Mouse (Mus musculus): Measurements from ENCODE around the gene Fcho2. TPM values are rescaled to one million over a fixed set of nuclear protein-coding genes. Genes with fewer than 3 reads are reported as not detected.
A peak's percentile ranks its signal among the peaks of the same experiment; 100 is the strongest.
"Not testable (repeated sequence)": the region's sequence is repeated elsewhere in the genome, so short reads cannot be mapped to it uniquely, and the experiment has no call there.

Fcho2 gene
- polyA plus RNA-seq, 2 experiments = 14.3 to 17.7 TPM

DNA sequence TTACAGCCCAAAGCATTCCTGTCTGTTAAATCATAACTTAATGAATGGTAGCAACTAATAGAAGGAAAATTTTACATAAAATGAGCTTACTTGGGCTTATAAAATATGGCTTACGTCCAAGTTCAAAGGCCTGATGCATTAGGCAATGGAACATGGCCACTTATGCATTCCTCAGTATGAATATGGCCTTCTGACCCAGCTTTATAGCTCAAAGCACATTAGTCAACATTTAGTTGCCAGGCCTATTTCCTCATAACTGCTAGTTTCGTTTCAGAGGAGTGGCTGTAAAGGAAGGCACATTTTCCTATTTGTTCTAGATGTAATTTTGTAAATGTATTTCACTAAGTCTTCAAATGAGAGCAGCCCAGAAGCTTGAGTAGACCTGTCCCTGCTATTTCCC lies 3.8 kb upstream of the Fcho2 start:
- H3K27ac ChIP-seq = no peak overlapping the region
- no peak overlapping the region for H3K9ac ChIP-seq (replicated peaks)
- no peak for ATAC-seq (ENCODE audit: insufficient read depth)

DNA sequence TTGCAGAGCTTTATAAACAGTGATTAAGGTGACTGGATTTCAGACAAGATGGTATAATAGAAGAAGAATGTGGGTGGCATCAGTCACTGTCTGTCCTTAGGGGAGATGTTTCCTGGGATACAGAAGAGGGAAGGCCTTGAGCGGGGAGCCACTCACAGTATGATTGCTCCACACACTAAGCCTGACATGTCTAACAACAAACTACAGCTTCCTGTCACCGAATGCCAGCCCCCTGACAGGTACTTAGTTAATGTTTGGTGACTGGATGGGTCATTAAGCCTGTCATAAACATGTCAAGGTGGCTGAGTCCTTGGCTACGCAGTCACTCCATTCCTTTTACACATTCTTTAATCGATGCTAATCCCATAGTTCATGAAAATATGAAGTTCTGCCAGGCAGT lies 3.0 kb upstream of the Fcho2 start:
- no peak overlapping the region for H3K9ac ChIP-seq (replicated peaks)
- peaks cover 3 to 5% of the 10 kb centered on the region in 2 experiments for H3K4me1 ChIP-seq (replicated peaks; ENCODE audit: control insufficient read depth in 2 of 2, insufficient read depth in 2 of 2, low read length in 1 of 2)
- DNase-seq (ENCODE audit: low read depth in 3 of 3, low spot score in 3 of 3) (no peak), ATAC-seq (ENCODE audit: insufficient read depth) (no peak)
- H3K4me2 ChIP-seq (ENCODE audit: low read depth) = no peak overlapping the region
- TF ChIP-seq EP300 (IDR thresholded peaks at IDR 0.05; ENCODE audit: low read depth) (no peak), CTCF (IDR thresholded peaks at IDR 0.05; ENCODE audit: low read depth) (no peak)
- H3K27ac ChIP-seq = no peak overlapping the region
- WGBS (ENCODE audit: insufficient replicate concordance) = 74% methylated on average over 4 of the region's 4 CpGs
- no peaks in the 10 kb centered on the region for H3K9me3 ChIP-seq (ENCODE audit: control insufficient read depth, low read length)
- no peak overlapping the region for H3K4me3 ChIP-seq (ENCODE audit: insufficient read depth in 1 of 2, low read depth in 2 of 2, low read length in 2 of 2)
- no peaks in the 10 kb centered on the region for H3K27me3 ChIP-seq (ENCODE audit: control insufficient read depth, insufficient read depth, low read length)
- H3K36me3 ChIP-seq (replicated peaks; ENCODE audit: control insufficient read depth, insufficient read depth, low read depth) = no peaks in the 10 kb centered on the region

More for the DNA sequence above, 3.8 kb upstream of the Fcho2 start:
- Histone ChIP-seq H3K4me3 (ENCODE audit: insufficient read depth in 1 of 2, low read depth in 2 of 2, low read length in 2 of 2) (no peak overlapping the region), H3K4me2 (ENCODE audit: low read depth) (no peak overlapping the region), H3K27me3 (ENCODE audit: control insufficient read depth, insufficient read depth, low read length) (no peaks in the 10 kb centered on the region), H3K36me3 (replicated peaks; ENCODE audit: control insufficient read depth, insufficient read depth, low read depth) (no peaks in the 10 kb centered on the region), H3K4me1 (replicated peaks; ENCODE audit: control insufficient read depth in 2 of 2, insufficient read depth in 2 of 2, low read length in 1 of 2) (peaks cover 2 to 3% of the 10 kb centered on the region in 2 experiments; a peak in 1 of 4 replicates), H3K9me3 (ENCODE audit: control insufficient read depth, low read length) (no peaks in the 10 kb centered on the region)
- TF ChIP-seq CTCF (IDR thresholded peaks at IDR 0.05; ENCODE audit: low read depth) (no peak), EP300 (IDR thresholded peaks at IDR 0.05; ENCODE audit: low read depth) (no peak)
- WGBS (ENCODE audit: insufficient replicate concordance) = 58% methylated on average over 2 of the region's 2 CpGs
- DNase-seq (ENCODE audit: low read depth in 3 of 3, low spot score in 3 of 3) = no peak

DNA sequence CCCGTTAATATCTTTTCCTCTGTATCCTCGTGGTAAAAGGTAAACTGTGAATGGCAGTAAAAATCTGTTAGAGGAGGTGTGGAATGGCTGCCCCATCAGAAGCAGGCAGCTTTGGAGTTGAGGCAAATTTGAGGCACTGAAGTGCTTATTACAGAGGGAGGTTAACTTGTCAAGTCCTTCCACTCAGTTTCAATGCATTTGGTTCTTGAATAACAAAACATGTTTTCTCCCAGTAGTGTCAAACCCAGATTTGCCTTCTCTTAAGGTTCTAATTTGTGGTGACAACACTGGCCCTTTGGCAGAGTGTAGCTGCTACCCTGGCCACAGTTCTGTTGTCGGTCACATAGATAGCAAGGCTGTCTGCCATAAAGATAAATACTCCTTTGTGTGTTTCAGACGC lies 2.5 kb upstream of the Fcho2 start:
- H3K4me1 ChIP-seq (replicated peaks; ENCODE audit: control insufficient read depth in 2 of 2, insufficient read depth in 2 of 2, low read length in 1 of 2) = peaks cover 3 to 8% of the 10 kb centered on the region in 2 experiments
- no peak for ATAC-seq (ENCODE audit: insufficient read depth)
- no peaks in the 10 kb centered on the region for H3K36me3 ChIP-seq (replicated peaks; ENCODE audit: control insufficient read depth, insufficient read depth, low read depth)
- no peak overlapping the region for H3K9ac ChIP-seq (replicated peaks)
- H3K27ac ChIP-seq = no peak overlapping the region
- TF ChIP-seq CTCF (IDR thresholded peaks at IDR 0.05; ENCODE audit: low read depth) (no peak), EP300 (IDR thresholded peaks at IDR 0.05; ENCODE audit: low read depth) (no peak)
- H3K4me2 ChIP-seq (ENCODE audit: low read depth) = no peak overlapping the region
- no peak overlapping the region for H3K4me3 ChIP-seq (ENCODE audit: insufficient read depth in 1 of 2, low read depth in 2 of 2, low read length in 2 of 2)
- H3K27me3 ChIP-seq (ENCODE audit: control insufficient read depth, insufficient read depth, low read length) = no peaks in the 10 kb centered on the region
- H3K9me3 ChIP-seq (ENCODE audit: control insufficient read depth, low read length) = no peaks in the 10 kb centered on the region
- no peak for DNase-seq (ENCODE audit: low read depth in 3 of 3, low spot score in 3 of 3)
- 51% methylated on average over 4 of the region's 4 CpGs for WGBS (ENCODE audit: insufficient replicate concordance)

DNA sequence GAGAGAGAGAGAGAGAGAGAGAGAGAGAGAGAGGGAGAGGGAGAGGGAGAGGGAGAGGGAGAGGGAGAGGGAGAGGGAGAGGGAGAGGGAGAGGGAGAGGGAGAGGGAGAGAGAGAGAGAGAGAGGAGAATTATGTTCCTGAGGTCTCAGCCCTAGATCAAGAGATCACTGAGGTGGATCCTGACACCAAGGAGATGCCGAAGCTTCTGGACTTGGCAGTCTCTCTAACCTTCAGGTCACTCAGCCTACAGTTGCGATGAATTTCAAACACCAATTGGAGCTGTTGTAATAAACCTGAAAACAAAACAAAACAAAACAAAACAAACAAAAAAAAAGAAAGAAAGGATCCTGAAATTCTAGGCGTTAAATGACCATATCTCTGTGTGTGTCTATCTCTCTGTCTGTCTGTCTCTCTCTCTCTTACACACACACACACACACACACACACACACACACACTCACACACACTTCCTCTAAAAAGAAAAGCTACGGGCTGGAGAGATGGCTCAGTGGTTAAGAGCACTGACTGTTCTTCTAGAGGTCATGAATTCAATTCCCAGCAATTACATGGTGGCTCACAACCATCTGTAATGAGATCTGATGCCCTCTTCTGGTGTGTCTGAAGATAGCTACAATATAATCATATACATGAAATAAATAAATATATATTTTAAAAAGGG lies 1.9 kb upstream of the Fcho2 start:
- not testable (repeated sequence) for H3K9ac ChIP-seq (replicated peaks); H3K4me2 ChIP-seq (ENCODE audit: low read depth); ATAC-seq (ENCODE audit: insufficient read depth); H3K9me3 ChIP-seq (ENCODE audit: control insufficient read depth, low read length); H3K27ac ChIP-seq; H3K27me3 ChIP-seq (ENCODE audit: control insufficient read depth, insufficient read depth, low read length); H3K4me3 ChIP-seq (ENCODE audit: insufficient read depth in 1 of 2, low read depth in 2 of 2, low read length in 2 of 2); H3K36me3 ChIP-seq (replicated peaks; ENCODE audit: control insufficient read depth, insufficient read depth, low read depth); DNase-seq (ENCODE audit: low read depth in 3 of 3, low spot score in 3 of 3)
- H3K4me1 ChIP-seq (replicated peaks; ENCODE audit: control insufficient read depth in 2 of 2, insufficient read depth in 2 of 2, low read length in 1 of 2) = peaks cover 7 to 14% of the 10 kb centered on the region in 2 experiments
- peak; percentile 4; the same call in 1 of the 2 replicates for TF ChIP-seq CTCF (IDR thresholded peaks at IDR 0.05; ENCODE audit: low read depth)
- 49% methylated on average over 4 of the region's 4 CpGs for WGBS (ENCODE audit: insufficient replicate concordance)

DNA sequence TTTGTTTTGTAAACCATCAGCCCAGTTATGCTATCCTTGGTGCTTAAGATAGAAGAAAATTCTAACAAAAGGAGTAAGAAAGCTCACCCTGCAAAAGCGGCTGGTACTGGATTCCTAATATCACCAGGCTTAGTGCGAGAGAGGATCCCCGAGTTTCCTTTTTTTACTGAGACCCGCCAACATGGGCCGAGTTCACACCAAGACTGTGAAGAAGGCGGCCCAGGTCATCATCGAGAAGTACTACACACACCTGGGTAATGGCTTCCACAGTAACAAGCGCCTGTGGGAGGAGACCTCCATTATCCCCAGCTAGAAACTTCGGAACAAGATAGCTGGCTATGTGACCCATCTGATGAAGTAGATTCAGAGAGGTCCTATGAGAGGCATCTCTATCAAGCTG lies 1.3 kb upstream of the Fcho2 start:
- TF ChIP-seq CTCF (IDR thresholded peaks at IDR 0.05; ENCODE audit: low read depth) = no peak
- no peak for TF ChIP-seq EP300 (IDR thresholded peaks at IDR 0.05; ENCODE audit: low read depth)
- Histone ChIP-seq H3K9me3 (ENCODE audit: control insufficient read depth, low read length) (no peaks in the 10 kb centered on the region), H3K27ac (no peak overlapping the region), H3K36me3 (replicated peaks; ENCODE audit: control insufficient read depth, insufficient read depth, low read depth) (no peaks in the 10 kb centered on the region), H3K4me2 (ENCODE audit: low read depth) (no peak overlapping the region), H3K27me3 (ENCODE audit: control insufficient read depth, insufficient read depth, low read length) (no peaks in the 10 kb centered on the region), H3K4me1 (replicated peaks; ENCODE audit: control insufficient read depth in 2 of 2, insufficient read depth in 2 of 2, low read length in 1 of 2) (peaks cover 7 to 14% of the 10 kb centered on the region in 2 experiments), H3K9ac (replicated peaks) (no peak overlapping the region), H3K4me3 (ENCODE audit: insufficient read depth in 1 of 2, low read depth in 2 of 2, low read length in 2 of 2) (no peak overlapping the region)
- ATAC-seq (ENCODE audit: insufficient read depth) (no peak), DNase-seq (ENCODE audit: low read depth in 3 of 3, low spot score in 3 of 3) (no peak)
- WGBS (ENCODE audit: insufficient replicate concordance) = 73% methylated on average over 9 of the region's 9 CpGs
